Mouse (Mus musculus): ENCODE data around the gene Col6a2.

DNA sequence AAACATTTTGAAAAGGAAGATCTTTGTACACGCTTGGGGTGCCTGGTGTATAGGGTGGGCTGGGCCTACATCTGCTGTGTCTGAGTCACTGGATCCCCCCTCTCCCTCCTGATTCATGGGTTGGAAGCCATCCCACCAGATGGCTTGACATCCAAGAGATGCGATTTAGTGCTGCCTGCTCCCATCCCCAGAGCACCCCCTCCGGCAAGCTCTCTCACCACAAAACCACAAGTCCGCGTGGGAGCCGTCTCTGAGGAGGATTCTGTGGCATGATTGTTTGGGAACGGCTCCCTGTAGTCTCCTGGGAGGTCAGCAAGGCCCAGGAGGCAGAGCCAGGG, 45.5 kb upstream of the Col6a2 start:
- no peak for TF ChIP-seq POLR2A (IDR thresholded peaks at IDR 0.05; ENCODE audit: borderline replicate concordance, extremely low read depth, low read depth, low read length)
- TF ChIP-seq CTCF (IDR thresholded peaks at IDR 0.05; ENCODE audit: insufficient read depth, low read length) = no peak
